Mouse (Mus musculus) adrenal gland, postnatal 4 days (tissue): ENCODE results near the gene Pyy. TPM values are rescaled to one million over a fixed set of nuclear protein-coding genes. Genes with fewer than 3 reads are reported as not detected.

Source experiments
- DNase-seq, 2 experiments: peaks; one replicate each; pipeline ENCODE4 v3.0.0; 2021 to 2022; ENCODE audit warnings: low spot score in 2 of 2, mixed read lengths in 2 of 2
- long read RNA-seq, 2 experiments: library from polyadenylated mRNA; stranded (forward); transcript quantifications; one replicate each; pipeline ENCODE4 v2.0.0; 2021
- total RNA-seq, 2 experiments: library from RNA; stranded (reverse); gene quantifications; 2 replicates each; pipeline ENCODE4 v1.2.3; 2021

The Pyy gene
- 10 to 100 TPM in 1 of 2 experiments, not detected in 1; 25.9 TPM for total RNA-seq
- long read RNA-seq, experiment 1: 0 reads
- long read RNA-seq, experiment 2, transcript Pyy-201 (4 exons, 555 nt): major isoform, 8 of 8 reads
- long read RNA-seq, experiment 2, partial matches to known transcripts: 0 of 8 reads
- long read RNA-seq, experiment 2, other reads (novel, unspliced or antisense): 0 of 8 reads

DNA sequence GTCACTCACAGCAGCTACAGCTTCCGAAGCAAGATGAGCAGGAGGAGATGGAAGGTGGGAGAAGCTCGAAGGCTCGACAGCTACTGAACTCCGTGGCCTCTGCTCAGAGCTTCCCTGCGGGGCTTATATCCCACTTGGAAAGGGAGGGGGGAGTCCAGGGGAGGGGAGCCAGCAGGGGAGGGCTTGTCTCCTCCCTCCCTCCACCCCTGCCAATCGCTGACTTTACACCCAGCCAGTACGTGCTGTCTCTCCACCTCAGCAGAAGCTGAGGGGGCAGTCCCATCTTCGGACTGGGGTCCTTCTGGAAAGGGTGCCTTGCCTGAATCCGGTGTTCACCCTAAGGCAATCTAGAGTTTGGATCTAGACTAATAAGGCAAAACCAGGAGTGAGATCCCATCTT is at the start of gene Pyy:
Gene Pyy (minus strand): TSS at position 101 of the 400 bp plus-strand sequence.
- DNase-seq: no peak

DNA sequence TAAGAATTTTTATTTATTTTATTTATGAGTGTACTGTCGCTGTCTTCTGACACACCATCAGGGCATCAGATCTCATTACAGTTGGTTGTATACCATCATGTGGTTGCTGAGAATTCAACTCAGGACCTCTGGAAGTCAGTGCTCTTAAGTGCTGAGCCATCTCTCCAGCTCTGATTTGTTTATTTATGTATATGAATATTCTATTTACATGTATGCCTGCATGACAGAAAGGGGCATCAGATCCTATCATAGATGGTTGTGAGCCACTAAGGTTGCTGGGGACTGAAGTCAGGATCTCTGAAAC is 49.1 kb upstream of the Pyy start:
- DNase-seq: no peak

DNA sequence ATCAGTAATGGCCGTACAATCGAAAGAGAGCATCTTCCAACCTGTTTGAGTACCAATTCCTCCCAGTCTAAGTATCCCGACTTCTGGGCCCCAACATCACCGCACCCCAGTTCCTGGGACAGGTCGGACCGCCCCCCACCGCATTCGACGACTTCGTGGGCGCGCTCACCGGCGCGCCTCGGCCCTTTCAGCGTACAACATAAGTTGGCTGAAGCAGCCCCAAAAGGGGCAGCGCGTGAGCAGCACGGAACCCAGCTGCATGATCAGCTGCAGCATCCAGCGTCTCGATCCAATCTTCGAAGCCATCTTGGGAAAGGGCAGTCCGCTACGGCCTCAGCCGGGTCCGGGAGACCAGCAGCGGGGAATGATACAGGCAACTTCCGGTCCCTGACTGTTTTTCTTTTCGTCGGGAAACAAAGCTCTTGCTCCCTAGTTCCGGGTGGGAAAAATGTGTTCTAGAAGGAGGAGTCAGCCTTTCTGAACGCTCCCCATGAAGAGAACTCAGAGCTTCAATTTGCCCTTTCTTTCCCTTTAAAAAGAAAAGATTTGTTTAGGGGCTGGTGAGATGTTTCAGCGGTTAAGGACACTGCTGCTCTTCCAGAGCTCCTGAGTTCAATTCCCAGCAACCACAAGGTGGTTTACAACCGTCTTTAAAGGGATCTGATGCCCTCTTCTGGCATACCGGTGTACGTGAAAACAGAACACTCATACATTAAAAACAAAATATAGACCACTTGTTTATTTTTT is 48.6 kb upstream of the Pyy start, which contains the start of gene Tmem101:
Gene Tmem101 (minus strand): TSS at position 366 of the 747 bp plus-strand sequence.
- DNase-seq: peak; percentile 68 to 79

DNA sequence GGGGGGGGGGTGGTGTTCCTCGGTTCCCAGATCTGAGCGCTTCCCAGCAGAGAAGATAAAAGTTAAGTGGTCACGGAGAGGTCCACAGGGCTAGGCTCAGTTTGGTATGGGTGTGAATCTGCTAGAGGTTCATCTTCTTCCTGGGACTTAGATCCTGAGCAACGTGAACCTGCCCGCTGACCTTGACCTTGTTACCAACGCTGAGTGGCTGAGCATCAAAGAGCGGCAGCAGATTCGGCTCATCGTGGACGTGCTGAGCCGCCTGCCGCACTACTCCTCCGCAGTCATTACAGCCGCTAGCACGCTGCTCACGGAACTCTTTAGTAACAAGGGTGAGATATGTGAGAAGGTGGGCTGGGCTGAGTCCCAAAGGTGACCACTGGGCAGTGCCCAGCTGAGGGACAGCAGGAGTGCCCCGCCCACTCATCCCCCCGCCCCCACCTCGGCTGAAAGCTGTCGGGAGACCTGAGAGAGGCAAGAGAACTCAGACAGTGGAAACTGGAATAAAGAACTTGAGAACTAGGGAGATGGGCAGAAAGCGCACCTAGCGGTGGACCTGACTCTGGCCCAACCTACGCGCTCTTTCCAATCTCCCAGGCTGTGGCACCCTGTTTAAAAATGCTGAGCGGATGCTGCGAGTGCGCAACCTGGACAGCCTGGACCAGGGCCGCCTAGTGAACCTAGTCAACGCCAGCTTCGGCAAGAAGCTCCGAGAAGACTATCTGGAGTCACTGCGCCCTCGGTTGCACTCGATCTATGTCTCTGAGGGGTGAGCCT is 39.8 kb upstream of the Pyy start:
- no peak for DNase-seq

DNA sequence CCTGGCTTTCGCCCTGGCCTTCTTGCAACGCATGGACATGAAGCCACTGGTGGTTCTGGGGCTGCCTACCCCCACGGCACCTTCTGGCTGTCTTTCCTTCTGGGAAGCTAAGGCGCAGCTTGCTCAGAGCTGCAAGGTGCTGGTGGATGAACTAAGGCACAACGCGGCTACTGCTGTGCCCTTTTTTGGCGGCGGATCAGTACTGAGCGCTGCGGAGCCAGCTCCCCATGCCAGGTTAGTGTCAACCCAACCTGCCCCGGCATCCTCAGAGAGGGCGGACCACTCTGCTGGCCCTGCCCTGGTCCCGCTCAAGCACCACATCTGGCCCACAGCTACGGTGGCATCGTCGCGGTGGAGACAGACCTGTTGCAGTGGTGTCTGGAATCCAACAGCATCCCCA is 38.9 kb upstream of the Pyy start:
- no peak for DNase-seq

DNA sequence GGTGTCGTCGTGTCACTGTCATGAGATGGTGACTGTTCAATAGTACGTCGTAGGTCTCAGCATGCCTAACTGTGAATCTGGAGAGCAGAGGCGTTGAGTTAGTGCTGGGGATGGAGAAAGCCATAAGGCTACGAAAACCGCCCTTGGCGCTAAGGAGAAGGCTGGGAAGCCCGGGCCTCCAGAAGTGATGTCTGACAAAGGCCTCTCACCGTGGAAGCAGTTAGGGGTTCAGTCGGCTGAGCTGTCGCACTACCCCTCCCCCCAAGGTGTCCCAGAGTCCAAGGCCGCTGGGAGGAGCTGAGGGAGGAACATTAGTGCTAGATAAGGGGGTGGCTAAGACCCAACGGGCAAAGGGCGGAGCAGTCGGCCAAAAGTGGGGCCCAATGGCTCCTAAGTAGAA is 38.4 kb upstream of the Pyy start:
- no peak for DNase-seq

DNA sequence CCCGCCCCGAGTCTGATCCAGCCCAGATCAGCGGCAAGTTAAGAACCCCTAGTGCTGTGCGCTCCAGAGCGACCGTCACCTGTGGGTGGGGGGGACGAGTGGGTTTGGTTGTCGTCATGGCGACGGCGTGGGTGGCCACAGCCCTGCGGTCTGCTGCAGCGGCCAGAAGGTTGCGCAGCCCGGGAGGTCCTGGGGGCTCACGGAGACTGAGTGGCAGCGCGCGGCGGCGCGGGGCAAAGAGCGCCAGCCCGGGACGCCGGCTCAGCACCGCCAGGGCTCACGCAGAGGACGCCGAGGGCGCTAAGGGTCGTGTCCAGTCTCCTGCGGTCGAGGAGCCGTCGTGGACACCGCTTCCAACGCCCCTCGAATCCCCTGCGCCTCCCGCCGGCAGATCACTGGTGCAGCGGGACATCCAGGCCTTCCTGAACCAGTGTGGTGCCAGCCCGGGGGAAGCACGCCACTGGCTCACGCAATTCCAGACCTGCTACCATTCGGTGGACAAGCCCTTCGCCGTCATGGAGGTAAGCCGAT is 37.9 kb upstream of the Pyy start, which contains the start of gene Nags:
Gene Nags (plus strand): TSS at position 43 of the 531 bp plus-strand sequence.
- DNase-seq: no peak

DNA sequence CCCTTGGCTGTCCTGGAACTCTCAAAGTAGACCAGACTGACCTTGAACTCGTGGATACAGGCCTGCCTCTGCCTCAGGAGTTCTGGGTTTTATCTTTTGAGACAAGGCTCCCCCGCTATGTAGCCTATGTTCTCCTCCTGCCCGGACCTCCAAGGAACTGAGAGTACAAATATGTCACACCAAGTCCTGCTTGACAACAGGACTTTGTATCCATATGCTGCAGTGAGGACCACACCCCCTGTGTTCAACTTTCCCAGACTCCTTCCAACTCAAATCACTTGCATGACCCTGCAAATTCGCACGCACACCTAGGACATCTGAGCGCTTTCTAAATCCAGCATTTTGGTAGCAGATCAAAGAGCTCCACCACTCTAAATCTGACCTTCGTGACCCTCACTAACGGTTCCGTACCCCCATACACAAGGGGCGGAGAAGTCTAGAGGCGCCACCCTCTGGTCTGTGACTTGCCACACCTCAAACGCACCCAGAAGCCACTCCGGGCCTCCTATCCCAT is 37.4 kb upstream of the Pyy start:
- no peak for DNase-seq

DNA sequence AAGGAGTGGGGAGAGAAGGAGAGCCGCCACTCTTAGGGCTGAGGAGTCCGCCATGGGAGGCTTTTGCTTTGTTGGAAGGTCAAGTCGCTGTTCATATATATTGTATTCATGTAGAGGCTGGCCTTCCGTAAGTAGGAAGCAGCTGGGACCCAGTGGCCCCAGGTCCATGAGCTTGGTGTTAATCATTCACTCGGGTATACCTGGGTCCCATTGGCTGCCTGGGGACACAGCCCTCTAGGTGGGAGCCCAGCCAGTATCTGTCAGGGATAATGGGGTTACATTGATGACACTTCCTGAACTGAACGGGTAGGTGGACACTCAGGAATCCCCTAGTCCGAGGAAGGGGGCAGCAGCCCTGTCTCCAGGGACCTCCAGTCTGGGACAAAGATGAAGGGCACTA is 34.7 kb upstream of the Pyy start:
- no peak for DNase-seq

DNA sequence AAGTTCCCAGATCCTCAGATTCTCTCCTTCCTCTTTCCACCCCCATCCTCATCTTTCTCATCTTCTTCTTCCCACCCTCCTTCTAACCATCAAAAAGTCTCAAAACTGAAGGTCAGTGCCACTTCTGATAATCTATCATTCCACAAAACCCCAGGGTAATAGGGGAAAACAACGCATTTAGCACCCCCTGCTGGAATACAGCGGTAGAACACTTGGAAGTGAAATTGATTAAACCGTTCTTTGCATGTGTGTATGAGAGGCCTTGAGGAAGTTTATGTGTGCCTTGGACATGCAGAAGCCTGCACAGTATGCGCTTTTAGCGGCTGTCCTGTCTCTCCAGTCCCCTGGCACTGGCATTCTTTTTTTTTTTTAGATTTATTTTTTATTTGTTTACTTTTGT is 32.9 kb upstream of the Pyy start:
- no peak for DNase-seq

DNA sequence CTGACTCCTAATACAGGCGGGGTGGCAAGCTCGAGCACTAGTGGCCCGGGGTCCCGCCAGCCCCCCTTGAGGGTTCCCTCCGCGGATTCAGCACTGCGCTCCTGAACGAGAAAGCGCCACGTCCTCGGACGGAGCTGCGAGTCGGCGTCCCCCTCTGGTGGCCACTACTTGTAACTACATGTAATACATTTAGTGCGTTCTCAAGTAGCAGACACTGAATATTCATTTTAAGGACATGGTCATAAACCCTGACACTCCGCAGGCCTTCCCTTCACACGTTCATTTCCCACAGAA is 30.8 kb upstream of the Pyy start:
- DNase-seq: peak; percentile 38 to 50

DNA sequence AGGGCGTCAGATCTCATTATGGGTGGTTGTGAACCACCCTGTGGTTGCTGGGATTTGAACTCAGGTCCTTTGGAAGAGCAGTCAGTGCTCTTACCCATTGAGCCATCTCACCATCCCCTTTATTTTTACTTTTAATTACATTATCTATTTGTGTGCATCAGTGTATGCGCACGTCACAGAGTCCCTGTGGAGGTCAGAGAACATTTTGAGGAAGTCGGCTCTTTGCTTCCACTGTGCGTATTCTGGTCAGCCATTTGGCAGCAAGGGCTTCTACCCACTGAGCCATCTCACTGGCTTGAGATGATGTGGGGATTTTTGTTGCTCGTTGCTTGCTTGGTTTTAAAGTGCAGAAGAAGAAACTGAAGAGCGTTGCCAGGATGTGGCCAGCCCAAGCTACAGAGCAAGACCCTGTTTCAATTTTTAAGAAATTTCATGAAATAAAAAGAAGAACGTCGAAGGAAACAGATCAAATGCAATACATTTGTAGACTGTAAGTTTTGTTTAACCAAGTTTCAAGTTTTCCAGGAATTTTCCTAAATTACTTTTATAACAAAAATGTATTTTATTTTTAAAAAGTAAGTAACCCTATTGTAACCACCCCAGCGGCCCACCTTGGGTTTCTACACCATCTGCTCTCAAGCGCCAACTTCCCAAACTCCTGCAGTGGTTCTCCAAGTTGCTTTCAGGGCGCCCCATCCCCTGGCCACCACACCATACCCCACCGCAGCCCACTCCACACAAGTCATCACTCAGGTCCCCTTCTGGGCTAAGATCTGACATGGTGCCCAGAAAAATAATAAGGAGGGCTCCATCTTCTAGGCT is 30.2 kb upstream of the Pyy start:
- DNase-seq: no peak

DNA sequence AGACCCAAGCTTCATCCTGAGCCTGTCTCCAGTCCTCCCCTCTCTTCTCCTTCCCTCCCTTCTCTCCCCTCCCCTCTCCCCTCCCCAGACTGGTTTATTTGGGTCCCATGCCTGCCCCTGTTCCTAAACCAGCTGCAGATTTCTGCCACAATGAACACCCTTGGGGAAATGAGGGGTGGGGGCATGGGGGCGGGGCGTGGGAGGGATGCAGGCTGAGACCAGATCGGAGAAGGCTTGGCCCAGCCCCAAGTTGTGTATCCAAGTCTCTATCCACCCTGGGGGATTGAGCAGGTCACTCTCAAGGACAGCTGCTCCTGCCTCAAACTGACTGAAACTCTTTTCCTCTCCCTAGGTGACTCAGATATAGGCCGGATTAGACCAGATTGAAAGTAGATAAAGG is 26.9 kb upstream of the Pyy start:
- DNase-seq: no peak

DNA sequence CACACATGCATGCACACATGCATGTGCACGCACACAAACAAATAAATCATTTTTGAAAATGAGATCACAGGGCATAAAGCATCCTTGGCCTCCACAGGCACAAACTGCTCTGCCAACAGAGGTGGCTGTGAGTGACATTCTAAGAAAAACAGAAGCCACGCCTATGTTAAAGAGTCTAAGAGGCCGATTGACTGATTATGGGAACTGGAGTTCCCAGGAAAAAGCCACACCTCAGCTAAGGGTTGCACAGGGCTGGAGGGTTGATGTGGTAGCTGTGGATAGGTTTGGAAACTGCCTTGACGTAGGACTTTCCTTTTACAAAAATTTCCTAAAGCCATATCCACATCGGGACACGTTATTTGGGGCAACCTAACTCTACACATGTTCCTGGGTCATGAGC is 9.8 kb upstream of the Pyy start:
- no peak for DNase-seq

DNA sequence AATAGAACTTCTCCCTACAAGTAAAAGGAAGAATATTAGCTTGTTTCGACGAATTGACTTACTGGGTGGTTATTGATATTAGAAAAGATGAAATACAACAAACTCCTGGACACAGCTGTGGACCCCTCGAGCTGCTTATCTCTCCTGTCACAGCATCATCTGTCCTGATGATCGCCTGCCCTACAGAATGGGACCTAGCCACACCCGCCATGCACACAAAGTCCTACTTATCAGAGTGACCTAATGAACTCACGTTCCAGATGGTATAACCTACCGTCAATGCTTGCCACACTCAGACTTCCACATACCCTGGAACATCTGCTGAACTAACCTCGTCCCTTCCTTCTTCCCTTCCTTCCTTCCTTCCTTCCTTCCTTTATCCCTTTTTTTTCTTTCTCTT is 8.6 kb upstream of the Pyy start:
- no peak for DNase-seq

DNA sequence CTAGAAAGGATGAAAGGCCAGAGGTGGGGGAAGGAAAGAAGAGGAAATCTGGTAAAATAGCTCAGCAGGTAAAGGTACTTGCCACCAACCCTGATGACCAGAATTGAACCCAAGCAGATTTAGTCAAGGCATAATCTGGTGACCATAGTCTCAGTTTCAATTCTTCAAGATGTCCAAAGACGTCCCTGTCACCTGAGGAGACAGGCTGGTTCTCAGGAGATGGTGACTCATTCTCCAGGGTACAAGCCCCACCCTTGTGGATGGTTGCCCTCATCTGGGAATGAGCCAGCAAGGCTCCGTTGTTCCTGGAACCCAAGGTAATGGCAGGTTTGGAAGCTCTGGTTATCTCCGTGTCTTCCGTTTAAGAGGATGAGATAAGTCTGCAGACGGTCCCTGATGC is 3.9 kb upstream of the Pyy start:
- no peak for DNase-seq

DNA sequence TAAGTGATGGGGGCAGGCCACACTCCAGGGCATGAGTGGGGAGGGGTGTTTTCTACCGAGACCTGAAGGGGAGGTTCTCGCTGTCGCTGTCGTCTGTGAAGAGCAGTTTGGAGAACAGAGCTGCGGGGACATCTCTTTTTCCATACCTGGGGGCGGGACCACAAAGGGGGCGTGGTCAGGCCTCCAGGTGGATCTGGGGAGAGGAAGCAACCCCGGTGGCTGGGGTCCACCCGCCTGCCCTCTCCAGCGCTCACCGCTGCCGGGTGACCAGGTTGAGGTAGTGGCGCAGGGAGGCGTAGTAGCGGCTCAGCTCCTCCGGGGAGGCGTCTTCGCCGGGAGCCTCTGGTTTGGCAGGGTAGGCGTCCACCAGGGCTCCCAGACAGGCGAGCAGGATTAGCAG is 721 bp downstream of the Pyy start:
- DNase-seq: no peak

DNA sequence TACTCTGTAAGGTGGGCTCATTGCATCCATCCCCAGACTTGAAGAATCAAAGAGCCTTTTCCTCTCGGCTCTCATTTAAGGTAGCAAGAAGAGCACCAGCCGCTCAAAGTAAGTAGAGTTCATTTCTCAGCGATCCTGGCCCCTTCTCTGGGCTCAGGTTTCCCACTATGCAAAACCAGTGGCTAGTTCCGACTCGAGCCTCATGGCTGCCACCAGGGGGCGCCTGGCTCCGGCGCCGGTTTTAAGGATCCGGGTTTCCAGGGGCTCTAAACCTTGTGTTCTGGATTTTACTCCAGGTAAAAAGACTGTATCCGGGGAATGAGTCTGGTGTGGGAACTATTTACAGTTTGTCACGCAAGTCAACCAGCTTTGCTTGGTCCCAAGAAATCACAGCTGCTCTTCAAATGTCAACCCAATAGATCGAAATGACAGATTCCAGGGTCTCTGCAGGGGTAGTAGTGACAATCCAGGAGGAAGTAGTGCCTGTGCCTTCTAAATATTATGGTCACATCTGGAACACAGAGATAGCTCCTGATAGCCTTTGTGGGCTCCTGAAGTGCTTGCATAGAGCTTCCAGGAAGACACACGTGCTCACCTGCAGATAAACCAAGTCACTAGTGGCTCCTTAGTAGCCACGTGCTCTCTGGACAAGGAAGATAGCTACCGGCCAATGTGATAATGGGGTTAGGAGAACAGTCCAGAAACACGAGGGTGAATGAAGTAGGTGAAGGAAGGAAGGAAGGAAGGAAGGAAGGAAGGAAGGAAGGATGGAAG is 5.0 kb downstream of the Pyy start:
- peak; percentile 31 to 41 for DNase-seq

DNA sequence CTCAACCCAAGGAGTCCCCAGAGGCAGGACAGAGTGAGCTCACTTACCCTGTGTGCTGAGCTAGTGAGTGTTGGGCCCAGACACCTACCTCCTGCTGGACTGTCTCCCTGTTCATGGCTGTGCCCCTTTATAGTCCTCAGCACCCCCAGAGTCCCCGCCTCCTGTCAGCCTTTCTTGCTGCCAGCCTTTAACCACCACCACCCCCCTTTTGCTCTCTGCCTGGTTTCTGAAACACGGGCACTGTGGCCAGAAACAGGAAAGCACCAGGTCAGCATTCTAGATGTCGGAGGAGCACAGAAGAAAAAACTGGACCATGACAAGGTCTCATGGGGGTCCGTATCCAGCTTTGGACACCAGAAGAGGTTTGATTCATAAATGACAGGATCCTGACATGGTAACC is 6.4 kb downstream of the Pyy start, which contains the start of gene Ppy:
Gene Ppy (minus strand): TSS at position 101 of the 400 bp plus-strand sequence.
- no peak for DNase-seq

DNA sequence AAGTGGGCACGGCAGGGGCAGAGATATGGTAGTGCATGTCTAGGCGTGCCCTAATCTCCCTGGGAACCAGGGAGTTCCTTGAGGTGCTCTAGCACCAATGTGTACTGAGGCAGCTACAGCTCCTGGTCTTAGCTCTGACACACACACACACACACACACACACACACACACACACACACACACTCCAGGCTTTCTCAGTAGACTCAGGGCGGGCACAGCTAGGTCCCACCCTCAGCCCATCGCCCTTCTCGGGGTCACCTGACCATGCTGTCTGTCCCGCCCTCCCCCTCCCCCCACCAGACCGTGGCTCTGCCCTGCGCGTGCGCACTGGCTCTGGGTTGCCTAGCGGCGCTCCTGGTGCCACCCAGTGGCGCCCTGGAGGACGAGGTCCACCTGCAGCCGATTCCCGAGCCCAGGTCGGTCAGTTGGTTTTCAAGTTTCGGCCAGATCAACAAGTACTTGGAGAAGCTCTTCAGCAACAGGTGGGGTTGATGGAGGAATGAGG is 10.7 kb downstream of the Pyy start:
- DNase-seq: peak; percentile 58 to 71
